Mouse (Mus musculus) gastrocnemius, postnatal 4 days (tissue): Measurements from ENCODE around the gene Lyst. TPM values are rescaled to one million over a fixed set of nuclear protein-coding genes. Genes with fewer than 3 reads are reported as not detected.
A peak's percentile ranks its signal among the peaks of the same experiment; 100 is the strongest.

Experiments used
- DNase-seq, 2 experiments: peaks; one replicate each; pipeline ENCODE4 v3.0.0; 2021 to 2022; ENCODE audit warnings: low spot score in 2 of 2, mixed read lengths in 2 of 2
- total RNA-seq, 2 experiments: library from RNA; stranded (reverse); gene quantifications; 2 replicates each; pipeline ENCODE4 v1.2.3; 2021

The Lyst gene
- total RNA-seq, 2 experiments from 2014 or later = 13.7 to 16.4 TPM

DNA sequence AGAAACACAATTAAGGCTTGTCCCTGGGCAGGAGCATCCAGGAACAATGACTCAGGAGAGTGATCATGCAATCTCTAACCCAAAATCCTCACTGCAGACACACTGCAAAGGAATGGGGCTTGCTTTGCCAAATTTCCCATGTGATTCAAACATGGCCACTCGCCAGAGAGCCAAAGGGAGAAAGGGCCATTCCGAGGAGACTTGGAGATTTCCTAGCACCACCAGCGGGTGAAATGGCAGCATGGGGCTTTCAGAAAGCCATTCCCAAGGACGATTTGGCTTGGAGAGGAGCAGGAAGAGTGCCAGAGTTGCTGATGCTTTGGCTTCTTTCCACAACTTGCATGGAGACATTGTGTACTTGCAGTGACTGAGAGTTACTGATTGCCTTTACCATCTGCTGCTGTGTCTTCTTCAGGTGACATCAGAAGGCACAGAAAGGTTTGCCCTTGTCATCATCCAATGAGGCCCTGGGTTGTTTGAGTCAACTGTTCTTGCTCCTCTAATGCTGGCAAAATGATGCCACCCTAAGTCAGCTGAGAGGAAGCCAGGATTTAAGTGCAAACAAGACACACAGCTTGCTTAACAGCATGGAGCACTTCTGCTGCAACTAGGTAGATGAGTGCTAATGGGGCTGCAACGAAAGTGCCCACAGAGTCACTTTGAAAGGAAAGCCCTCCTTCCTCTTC is 16.5 kb upstream of the Lyst start:
- peak; percentile 40 to 78 for DNase-seq

DNA sequence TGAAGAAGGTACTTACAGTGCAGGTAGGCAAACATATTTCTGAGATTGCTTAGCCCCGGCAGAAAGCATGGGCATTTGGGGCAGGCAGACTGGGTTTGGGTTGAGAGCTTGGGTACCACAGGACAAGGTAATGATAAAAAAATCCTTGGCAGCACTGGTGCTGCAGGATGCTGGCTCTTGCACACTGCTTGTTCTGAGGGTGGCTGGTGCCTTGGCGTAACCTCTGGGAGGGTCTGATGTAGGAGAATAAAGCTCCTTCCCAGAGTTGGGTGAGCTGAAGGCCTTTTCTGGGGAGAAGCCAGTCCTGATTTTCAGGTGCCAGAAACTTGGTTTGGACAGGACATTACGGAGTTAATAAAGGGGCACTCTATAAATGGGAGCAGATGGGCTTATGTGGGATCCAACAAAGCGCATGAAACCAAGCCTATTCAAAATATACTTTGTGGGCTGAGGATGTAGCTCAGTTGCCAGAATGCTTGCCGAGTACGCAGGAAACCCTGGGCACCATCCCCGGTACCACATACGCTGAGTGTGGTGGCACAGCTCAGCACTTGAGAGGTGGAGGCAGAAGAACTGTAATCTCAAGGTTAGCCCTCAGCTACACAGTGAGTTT is 15.8 kb upstream of the Lyst start:
- no peak for DNase-seq

DNA sequence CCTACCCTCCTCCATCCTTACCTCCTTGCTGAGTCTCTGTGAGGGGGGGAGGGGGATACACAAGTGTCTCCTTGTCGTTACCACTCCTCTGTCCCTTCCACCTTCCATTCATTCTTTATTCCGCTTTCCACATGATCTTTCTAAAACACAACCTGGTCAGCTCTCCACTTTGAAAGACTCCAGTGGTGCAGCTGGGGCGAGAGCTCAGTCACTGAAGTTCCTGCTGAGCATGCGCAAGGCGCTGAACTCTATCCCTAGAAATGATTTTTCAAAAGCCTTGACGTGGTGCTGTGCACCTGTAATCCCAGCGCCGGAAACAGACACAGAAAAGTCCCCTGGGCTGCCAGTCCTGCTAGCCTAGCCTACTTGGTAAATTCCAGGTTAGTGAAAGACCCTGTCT is 15.1 kb upstream of the Lyst start:
- no peak for DNase-seq

DNA sequence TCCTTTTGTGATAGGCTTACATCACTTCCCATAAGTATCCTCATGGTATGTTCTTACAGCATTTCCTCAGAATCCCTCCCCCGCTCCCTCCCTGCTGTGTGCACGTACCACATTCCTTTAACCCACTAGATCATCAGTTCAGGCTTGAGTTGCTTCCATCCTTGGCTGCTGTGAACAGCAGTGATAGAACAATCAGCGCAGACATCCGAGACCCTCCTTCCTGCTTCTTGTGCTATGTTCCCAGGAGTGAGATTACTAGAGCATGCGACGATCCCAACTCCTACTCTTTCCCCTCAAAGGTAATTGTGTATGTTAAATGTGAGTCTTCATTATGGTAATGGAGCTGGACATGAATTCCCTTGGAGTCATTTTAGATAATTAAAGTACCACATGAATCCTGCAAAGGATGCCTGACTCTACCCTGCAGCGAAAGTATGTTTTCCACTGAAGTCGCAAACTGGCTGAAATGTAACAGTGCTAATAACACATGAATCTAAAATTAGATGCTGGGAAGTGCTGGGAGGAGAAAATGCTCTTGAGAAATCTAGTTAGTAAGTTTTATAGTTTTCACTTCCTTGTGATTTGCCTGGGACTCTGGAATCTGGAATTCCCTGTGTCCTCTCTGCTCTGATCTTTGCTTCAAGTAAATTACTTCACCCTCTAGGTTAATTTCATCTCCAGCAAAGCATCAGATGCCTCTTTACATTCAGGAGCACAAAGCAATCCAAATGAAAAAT is 13.6 kb upstream of the Lyst start:
- no peak for DNase-seq

DNA sequence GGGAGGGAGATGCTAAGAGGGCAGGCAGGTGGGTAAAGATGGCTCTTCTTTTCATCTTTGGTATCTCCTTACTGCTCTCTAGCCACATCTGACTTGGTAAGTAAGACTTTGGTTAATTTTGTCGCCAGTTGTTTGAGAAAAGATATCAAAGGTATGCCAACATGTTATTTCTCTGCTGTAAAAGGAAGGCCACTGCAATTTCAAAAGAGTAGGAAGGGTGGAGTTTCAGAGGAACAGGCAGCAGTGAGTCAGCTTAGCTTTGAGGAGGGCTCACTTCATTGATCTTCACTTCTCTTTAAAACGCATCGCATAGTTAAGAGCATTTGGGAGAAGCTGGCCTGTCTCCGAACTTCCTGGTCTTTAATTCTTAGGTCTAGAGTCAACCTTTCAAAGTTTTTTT is 8.2 kb upstream of the Lyst start:
- no peak for DNase-seq

DNA sequence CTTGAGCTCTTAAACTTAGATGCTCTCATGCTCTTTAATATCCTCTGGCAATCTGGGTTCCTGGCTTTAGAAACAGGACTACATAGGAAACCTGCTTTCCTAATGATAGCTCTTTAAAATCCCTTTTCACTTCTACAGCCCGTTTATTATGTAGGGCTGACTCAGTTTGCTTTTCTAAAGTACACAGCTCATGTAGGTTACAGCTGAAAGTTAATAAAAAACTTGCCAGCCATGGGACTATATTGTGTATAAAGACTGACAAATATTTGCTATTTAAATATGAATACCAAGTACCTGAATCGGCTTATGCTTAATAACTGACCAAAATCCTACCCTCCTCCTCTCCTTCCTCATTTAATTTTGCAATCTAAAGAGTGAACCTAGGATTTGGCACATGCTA is 6.7 kb upstream of the Lyst start:
- no peak for DNase-seq

DNA sequence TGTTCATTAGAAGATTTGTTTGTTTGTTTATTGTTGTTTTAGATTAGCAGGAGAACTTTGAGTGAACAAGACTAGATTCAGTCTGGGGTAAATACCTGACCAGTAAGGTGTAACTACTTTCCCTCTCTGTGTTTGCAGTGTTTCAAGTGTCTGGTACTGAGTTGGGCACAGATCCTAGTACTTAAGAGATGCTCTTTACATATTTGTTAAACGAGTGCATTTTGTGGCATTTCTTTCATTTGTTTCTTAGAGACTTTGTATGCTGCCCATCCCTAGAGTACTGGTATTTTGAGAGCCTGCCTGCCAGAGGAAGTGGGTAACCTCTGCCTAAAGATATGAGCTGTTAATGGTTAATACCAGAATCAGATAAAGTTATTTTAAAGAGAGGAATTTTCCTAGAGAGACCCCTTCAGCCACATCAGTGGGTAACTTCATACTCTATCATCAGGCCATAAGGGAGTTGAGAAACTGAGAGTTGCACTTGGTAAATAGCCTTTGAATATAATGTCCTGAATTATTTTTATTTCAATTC is 2.5 kb upstream of the Lyst start:
- DNase-seq = no peak

DNA sequence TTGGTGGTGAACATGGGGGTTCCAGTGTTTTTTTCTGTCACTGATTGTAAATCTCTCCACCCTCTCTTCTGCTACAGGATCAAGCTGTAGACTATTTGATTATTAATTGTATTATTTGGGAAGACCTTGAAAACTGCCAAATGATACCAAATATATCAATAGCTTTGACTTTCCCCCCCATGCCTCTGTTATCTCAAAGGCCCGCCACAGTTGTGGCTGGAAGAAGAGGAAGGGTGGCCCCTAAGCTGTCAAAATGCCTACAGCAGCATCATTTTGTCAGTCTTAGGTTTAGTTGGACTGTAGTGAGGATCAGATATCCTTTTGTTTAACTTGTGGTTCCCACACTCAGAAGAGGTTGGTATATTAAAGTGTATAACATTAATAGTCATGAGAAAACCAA is 1.7 kb upstream of the Lyst start:
- DNase-seq = no peak

DNA sequence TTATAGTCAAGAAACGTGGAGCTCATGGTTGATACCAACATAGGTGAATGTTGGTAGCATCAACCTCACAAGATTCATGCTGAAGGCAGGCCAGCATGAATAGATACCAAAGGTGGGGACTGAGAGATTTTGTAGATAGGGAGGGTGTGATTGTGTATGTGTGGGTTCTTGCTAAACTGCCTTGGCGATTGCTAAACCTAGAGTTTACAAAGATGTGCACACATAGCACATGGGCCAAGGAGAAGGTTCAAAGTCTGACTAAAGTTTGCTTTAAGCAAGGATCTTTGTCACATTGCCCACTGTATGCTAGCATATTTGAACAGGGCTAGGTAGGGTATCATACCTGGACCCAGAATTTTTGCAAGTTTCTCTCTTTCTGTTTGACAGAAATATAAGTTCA is 1.2 kb upstream of the Lyst start:
- no peak for DNase-seq

DNA sequence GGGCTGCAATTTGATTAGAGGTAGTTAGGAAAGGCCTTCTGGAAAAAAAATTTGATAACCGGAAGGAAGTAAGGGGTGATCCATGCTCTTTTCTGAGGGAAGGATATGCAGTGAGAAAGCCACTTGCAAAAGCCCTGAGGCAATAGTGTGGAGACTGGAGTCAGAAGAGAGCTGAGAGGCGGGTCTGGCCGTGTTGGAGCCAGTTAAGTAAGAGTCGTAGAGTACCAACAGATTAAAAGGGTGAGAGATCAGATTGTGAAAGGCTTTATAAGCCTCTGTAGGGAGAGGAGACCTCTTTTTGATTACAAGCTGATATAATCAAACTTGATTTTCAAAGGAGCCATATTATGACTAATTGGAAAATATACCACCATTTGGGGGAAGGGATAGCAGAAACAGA is 1.7 kb downstream of the Lyst start:
- DNase-seq = no peak

DNA sequence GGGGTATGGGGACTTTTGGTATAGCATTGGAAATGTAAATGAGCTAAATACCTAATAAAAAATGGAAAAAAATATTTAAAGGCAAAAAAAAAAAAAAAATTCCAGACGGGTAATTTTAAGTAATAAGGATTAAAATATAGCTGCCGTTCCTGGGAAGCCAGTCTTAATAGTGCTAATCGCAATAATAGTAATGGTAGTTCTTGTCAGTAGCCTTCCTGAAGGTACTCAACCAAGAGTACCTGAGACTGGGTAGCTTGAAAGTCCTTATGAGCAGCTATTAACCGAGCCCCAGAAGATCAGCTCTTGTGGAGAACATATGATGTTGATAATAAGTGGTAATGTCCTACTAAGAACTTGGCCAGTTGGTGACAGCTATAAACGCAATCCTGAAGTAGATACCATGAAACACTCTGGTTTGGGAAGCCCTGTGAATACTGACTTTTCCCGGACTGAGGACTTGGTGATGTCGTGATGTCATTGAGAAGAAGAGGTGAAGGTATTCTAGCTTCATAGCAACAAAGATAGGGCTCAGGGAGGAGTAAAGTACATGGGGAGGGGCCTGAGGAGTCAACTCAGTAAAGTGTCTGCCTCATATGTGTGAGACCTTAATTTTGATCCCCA is 6.3 kb downstream of the Lyst start:
- DNase-seq = no peak

DNA sequence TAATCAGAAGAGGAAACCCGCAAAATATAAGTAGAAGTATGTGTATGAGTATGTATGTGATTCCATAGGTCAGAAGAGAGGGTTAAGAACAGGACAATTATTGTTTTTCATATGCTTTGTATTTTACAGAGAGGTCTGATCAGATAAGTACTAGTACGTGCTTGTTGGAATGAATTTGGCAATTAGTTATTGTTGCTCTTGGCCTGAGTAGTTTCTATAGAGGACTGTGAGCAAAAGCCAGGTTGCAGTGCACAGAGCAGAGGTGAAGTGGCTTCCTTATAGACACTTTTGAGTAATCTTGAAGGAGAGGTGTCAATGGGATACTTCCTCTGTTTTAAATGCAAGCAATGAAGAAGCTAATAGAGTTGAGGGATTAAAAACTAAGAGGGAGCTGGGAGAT is 7.7 kb downstream of the Lyst start:
- no peak for DNase-seq

DNA sequence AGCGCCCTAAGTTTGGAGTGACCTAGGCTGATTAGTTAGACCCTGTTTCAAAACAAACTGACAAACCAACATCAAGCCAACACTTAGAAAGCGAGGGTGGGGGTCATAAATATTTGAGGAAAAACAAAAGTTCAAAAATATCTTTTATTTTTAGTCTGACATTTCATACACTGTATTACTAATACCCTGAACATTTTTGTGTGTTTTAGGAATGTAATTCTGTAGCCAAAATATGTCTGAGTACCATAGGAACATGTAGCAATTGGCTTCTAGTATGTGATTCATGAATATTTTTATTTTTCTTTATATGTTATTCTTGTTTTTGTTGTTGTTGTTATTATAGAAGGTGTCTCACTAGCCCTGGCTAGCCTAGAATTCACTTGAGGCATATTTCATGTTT is 11.2 kb downstream of the Lyst start:
- DNase-seq = no peak

DNA sequence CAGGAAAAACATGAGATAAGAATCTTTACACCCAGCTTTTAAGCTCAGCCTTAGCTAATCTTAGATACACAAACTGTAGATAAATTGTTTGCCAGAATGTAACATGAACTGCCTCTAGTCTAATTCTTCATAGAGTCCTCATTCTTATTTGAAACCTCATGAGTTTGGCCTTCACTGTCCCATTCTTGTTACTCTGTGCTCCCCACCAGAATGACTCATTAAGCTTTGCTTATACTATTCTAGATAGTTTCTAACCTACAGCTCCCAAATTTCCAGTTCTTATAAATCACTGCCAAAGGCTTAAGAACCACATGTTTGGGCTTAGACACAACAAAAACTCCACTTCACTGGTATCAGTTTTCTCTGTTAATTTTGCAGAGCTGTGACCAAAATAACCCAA is 16.0 kb downstream of the Lyst start:
- DNase-seq = no peak

DNA sequence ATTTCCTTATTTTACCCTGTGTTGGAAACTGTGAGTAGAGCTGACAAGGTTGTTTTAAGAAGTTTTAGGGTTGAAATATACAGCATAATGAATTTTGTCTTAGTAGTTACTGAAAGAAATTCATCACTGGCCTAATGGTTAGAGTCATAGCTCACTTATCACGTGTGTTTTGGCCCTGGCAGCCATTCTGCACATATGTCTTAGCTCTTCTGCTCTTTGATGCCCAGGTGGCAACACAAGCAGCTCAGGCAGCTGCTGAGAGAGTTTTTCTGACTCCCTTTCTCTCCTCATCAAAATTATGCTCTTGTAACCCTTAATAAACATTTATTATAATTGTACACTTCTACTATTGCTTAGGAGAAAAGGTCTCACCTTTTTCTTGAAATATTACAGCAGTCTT is 18.1 kb downstream of the Lyst start:
- no peak for DNase-seq

DNA sequence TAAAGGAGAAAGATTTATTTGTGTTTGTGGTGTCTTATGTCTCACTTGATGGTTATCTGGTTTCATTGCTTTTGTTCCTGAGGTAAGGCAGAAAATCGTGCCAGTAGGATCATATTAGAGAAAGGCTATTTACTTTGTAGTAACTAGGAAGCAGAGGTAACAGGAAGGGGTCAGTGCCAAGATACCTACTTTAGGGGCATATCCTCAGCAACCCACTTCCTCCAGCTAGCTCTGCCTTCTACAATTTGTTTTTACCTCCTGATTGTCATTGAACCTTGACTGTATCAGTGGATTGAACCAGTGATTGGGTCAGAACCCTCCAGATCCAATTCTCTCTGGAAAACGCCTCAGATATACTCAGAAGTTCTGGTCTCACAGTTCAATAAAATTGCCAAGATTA is 19.5 kb downstream of the Lyst start:
- no peak for DNase-seq

DNA sequence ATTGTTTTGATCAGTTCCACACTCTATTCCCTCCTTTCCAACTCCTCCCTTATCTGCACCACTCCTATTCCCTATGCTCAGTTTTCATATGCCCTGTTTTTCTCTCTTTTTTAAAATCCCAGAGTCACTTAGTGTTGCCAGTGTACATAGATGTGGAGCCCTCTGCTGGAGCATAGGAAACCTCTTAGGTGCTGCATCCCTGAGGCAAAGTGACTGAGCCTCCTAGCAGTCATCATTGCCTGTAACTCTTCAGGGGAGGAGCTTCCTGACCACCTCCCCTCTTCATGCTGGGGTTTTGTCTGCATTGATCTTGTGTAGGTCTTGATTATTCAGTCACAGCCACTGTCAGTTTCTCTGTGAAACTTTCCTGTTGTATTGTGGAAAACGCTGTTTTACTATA is 22.7 kb downstream of the Lyst start:
- peak in 1 of 2 experiments; percentile 17 for DNase-seq

DNA sequence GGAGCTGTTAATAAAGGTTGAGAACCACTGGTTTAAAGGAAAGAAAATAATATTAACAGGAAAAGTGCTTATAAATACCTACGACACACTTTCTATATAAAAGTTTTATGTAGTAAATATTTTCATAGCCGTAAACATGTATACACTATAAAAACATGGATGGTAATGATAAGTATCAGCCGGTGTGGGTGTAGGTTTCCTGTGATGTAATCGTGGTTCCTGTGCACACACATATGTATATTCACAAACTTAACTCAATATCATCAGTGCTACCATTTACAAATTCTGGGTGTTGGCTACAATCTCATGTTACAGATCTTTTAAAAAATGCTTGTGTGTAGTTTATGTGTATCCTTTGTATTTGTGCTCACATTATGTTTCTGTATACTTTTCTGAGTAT is 24.0 kb downstream of the Lyst start:
- DNase-seq = no peak

DNA sequence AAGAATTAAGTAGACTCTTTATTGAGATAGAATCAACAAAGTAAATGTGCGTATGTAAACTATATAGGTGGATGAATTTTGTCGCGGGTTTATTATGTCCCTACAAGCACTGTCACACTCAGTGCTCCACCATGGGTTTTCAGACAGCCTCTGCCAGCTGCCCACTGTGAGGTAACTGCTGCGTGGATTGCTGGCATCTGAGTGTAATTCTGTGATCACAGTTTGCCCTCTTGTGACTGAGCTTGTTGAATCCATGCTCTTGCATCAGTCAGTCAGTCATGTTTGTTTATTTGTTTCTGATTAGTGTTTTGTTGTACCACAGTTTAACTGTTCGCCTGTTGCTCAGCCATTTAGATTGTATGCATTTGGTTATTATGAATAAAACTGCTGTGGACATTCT is 31.3 kb downstream of the Lyst start:
- DNase-seq = no peak

DNA sequence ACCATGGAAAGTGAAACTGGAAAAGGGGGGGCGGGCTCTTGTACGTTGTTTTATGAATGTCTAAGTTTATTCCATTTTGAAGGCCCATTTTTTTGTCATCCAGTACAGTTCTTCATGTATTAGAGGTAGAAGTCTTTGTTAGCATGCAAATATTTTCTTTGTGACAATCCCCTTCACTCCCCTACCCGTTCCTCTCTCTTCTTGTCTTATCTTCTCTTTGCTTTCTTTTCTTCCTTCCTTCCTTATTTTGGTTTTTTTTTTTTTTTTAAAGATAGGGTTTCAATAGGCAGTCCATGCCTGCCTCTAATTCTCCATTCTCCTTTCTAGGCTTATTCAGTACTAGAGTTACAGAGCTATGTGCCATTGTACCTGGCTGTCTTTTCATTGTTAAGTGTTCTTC is 32.4 kb downstream of the Lyst start:
- no peak for DNase-seq

DNA sequence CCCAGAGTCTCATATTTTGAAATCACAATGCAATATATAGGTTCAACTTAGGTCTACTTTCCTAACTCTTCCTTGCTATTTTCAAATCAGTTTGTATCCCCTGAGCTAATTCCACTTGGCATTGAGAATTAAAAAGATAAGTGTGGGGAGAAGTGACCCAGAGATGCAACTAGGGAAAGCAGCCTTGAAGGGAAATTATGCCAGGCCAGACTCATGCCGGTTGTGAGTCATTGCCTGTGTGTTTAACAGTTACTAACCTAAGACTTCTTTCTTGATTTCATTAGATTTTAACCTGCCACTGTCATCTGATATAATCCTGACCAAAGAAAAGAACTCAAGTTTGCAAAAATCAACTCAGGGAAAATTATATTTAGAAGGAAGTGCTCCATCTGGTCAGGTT is 43.5 kb downstream of the Lyst start:
- DNase-seq = no peak

DNA sequence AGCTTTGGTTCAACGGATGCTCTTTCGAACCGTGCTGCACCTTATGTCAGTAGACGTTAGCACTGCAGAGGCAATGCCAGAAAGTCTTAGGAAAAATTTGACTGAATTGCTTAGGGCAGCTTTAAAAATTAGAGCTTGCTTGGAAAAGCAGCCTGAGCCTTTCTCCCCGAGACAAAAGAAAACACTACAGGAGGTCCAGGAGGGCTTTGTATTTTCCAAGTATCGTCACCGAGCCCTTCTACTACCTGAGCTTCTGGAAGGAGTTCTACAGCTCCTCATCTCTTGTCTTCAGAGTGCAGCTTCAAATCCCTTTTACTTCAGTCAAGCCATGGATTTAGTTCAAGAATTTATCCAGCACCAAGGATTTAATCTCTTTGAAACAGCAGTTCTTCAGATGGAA is 44.5 kb downstream of the Lyst start:
- DNase-seq = no peak
